Mouse (Mus musculus) granulocyte monocyte progenitor cell, adult 5-6 weeks (primary cell): ENCODE measurements around the gene Nme7. TPM values are rescaled to one million over a fixed set of nuclear protein-coding genes. Genes with fewer than 3 reads are reported as not detected.

ENCODE experiments used
- ATAC-seq: replicated peaks from 2 replicates; pipeline ENCODE4 v1.8.0; 2016; ENCODE audit warnings: mild to moderate bottlenecking, moderate TSS enrichment, inconsistent platforms; ENCODE audit not compliant: poor library complexity, severe bottlenecking
- total RNA-seq, 2 experiments: library from RNA; stranded (forward) in 1 of 2; stranded (reverse) in 1 of 2; fragments of 200-712, 200-1000 nt in 1 of 2; fragments of >200 nt in 1 of 2; fragmentation: Nextera tagmentation in 1 of 2; gene quantifications; 2 replicates each; pipeline ENCODE4 v1.2.3; 2014 to 2017

Gene Nme7
- total RNA-seq, 2 experiments from 2014 or later, result 13.1 to 43.2 TPM

- no peak for ATAC-seq
Measured at GRCm38 (mm10) chr1:164318474-164318873, 14.6 kb downstream of the Nme7 start.

DNA sequence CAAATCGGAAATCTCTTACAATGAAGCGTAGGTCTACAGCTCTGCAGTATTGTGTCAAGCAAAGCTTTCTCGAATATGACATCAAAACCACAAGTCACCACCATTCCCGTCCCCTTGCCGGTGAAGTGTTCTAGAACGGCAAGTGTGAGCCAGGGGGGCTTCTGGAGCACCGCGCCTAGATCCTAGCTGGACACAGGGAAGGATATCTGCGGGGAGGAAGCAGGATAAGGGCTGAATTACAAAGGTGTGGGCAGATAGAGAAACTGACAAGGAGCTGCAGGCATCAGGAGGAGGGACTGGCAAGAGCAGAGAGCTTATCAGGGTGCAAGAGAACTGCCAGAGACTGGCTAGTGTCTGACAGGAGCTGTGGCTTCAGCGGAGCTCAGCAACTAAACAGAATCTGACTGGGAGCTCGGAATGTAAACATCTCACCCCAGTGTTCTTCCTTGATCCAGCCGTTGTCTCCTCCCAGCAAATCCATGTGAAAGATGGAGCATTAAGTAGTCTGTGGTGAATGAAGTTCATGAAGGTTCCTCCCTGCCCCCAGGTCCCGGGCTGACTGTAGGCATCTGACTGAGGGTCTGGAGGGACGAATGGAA is 15.7 kb downstream of the Nme7 start:
- ATAC-seq, result no peak

DNA sequence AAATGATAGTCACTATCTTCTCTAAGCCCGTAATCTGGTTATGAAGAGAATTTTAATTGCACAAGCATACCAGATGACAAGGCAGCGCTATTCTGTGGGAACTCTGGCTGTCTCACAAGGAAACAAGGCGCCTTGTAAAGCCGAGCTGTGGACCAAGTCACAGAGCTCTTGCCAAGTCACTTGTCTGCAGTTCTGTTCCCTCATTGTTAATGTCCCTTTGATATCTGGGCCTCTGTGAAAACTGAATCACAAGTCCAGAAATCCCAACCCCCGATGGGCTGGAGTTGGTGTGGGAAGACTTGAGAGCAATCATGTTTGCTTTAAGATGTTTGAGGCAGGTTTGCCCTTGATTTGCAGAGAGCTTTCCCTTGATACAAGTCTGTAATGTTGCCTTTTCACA is 16.8 kb downstream of the Nme7 start:
- ATAC-seq, result no peak

DNA sequence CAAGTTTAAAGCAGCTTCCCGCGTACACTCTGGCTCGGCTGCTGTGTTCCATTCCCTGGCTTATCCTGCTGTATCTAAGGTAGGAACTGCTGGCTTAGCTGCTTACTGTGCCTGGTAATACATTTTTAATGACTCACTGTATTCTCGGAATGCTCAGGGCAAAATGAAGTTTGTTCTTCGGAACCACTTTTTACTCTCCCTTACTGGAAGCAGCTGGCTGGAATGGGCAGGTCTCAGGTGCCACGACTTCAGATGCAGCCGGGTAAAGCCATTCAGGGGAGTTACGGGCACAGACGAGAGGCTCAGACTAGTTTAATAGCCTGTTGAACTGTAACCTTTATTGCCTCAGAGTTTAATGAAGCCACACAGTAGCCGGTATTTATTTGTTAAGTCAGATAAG is 17.5 kb downstream of the Nme7 start:
- no peak for ATAC-seq

- no peak for ATAC-seq
Measured at GRCm38 (mm10) chr1:164322987-164323650, 19.2 kb downstream of the Nme7 start.

DNA sequence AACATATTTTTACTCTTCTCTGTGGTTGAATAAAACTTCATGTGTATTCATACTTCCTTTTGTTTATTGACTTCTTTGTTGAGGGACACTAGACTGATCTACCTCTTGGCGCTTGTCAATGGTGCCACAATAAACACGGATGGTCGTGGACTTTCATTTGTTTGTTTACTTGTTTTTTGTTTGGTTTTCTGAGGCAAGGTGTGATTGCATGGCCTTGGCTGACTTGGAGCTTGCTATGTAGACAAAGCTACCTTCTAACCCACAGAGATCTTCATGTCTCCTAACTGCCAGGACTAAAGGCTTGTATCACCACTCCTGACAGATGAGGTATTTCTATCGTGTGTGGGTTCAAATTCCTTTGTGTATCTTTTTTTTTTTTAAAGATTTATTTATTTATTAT is 20.3 kb downstream of the Nme7 start:
- ATAC-seq, result no peak

DNA sequence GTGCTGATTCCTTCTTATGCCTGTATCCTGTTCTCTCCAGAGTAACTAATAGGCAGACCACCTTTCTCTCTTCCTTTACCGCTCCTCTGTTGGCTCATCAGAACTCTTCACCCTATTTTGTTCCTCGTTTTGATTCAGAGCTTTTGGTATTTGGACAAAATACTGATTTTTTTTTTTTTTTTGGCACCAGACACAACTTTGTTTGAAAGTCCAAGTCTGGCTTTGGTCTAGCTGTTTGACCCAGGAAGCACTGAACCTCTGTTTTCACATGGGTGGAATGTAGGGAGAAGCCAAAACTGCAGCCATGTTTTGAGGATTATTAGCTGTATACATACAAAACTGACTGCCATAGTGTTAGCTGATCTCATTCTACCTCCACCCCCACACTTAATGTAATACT is 21.0 kb downstream of the Nme7 start:
- no peak for ATAC-seq

GRCm38 (mm10) chr1:164326600-164327155 is 22.8 kb downstream of the Nme7 start:
- no peak for ATAC-seq

- ATAC-seq, result no peak
Measured at GRCm38 (mm10) chr1:164327764-164328163, 23.8 kb downstream of the Nme7 start.

- ATAC-seq, result no peak
Measured at GRCm38 (mm10) chr1:164332559-164332958, 28.6 kb downstream of the Nme7 start.

DNA sequence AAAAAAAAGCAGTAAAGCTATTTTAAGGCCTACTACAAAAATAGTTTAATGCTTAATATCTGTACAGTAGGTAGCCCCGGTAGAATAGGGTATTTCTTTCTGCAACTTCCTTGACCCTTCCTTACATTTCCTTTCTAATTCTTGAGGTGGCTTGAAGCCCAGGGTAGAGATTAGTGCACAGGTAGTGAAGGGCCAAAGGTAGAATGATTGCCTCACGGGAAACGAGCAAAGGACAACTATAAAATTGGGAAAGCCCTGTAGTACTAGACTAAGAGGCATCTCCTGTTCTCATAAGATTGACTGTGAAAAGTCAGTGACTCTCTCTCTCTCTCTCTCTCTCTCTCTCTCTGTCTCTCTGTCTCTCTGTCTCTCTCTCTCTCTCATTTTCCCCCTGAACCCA is 31.5 kb downstream of the Nme7 start:
- no peak for ATAC-seq

DNA sequence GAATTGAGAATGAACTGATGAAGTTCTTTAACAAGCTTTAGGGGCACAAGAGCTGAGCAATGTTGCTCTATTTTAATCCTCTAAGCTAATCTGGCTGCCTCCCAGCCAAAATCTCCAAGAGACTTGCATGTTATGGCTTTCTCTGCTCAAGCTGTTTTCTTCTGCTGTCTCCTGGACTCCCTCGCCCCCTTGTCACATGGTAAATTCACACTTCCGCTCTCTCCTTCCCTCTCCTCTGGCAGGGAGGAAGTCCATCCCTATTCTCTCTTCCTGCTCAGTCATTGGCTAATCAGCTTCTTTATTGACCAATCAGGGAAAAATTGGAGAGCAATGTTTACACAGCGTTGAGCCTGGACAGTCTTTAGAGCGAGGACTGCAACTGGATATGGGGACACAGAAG is 31.9 kb downstream of the Nme7 start:
- no peak for ATAC-seq

DNA sequence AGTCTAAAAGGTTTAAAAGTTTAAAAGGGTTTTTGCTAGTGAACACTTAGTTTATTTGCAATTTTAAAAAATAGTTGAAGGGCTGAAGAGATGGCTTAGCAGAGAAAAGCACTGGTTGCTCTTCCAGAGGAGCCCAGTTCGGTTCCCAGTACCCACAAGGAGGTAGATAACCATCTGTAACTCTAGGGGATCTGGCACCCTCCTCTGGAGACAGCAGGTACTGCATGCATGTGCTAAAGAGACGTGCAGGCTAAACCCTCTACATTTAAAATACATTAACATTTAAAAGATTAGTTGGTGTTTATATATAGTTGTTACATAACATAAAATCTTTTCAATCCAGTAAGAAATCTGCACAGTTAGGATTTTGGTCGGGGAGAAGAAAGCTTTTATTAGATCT is 38.2 kb downstream of the Nme7 start:
- ATAC-seq, result peak; percentile 62; the same call in 1 of the 2 replicates

- ATAC-seq, result no peak
Measured at GRCm38 (mm10) chr1:164353443-164353842, 49.5 kb downstream of the Nme7 start.

DNA sequence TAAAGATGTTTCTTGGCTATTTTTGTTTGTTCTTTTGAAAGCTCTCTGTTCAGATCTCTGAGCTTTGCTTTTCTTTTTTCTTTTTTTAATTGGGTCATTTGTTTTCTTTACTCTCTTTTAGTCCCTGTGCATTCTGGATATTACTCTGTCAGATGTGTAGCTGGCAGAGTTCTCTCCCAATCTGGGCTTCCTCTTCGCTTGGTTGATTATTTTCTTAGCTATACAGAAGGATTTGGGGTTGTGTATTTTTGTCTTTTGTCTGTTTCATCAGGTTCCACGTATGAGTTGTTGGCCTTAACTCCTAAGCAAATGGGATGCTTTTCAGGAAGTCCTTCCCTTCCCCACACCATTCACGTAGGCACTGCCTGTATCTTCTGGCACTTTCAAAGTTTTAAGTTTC is 54.1 kb downstream of the Nme7 start:
- ATAC-seq, result no peak

- ATAC-seq, result no peak
Measured at GRCm38 (mm10) chr1:164361997-164362396, 58.1 kb downstream of the Nme7 start.

GRCm38 (mm10) chr1:164366156-164367128 is 62.5 kb downstream of the Nme7 start:
- ATAC-seq, result peak; percentile 93

DNA sequence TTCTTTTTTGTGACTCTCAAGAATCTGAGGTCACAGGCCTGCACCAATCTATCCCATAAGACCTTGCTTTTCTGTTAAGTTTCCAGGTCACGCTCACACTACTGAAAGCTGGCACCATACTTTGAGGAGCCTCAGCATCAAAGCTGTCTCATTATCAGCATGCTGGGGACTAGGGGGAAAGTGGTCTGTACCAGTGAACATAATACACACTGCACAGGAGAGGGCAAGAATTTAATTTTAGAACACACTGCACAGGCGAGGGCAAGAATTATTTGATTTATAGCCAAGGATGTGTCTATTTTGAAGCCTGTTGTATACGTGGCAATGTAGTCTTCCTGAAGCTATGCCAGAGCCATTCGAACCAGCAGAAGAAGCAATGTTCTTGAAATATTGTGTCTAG is 64.2 kb downstream of the Nme7 start:
- ATAC-seq, result no peak

DNA sequence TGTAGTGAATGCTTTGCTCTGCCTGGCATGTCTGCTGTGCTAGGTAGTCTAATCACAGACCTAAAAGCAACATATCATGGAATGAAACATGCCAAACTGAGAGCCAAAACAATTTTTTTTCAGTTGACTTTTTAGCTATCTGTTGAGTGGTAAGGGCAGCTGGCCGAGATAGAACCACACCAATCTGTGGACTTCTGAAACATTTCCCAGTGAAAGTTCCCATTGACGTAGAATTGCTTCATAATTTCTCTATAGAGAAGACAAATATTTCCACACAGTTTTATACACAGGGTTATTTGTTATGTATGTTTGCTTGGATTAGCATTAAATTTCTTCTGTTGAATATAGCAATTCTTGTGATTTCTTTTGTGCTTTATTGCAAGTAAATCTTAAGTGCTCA is 65.9 kb downstream of the Nme7 start:
- no peak for ATAC-seq

DNA sequence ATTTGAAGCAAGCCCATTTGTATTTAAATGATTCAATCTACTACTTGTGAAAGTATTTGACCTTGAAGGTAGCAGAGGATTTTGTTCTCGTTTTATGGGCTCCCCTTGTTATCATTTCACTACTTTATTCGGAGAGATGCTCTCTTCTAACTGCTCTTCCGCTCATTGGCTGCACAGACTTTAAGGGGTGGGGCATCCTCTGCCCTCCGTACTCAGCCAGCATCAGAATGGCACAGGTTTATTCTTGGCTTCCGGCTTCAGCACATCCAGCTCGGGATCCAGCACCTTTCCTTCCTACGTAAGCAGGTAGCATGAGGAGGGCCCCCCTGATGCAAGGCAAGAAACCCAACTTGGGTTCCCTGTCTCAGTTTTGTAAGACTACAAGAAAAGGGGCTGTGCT is 69.1 kb downstream of the Nme7 start:
- ATAC-seq, result no peak

DNA sequence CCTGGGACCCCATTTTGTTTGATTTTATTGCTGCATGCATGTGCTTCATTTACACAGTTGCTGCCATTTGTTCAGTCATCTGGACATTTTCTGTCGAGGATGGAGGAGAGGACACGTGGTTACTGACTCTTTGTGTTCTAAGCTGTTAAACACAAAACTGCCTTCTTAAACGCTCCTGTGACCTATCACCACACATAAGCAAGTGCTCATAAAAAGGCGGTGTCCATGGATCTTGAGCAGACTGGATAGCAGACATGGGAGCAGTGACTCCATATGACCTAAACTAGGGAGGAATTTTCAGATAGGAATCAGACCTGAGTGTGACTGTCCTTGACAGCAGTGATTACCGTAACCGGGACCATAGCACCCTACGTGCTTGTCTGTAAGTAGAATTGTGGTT is 70.1 kb downstream of the Nme7 start:
- ATAC-seq, result no peak
